Mouse (Mus musculus): Measurements from ENCODE around the gene Prkra. TPM values are rescaled to one million over a fixed set of nuclear protein-coding genes. Genes with fewer than 3 reads are reported as not detected.
A peak's percentile ranks its signal among the peaks of the same experiment; 100 is the strongest.

Gene Prkra
- polyA plus RNA-seq, 2 experiments = 6.5 TPM

DNA sequence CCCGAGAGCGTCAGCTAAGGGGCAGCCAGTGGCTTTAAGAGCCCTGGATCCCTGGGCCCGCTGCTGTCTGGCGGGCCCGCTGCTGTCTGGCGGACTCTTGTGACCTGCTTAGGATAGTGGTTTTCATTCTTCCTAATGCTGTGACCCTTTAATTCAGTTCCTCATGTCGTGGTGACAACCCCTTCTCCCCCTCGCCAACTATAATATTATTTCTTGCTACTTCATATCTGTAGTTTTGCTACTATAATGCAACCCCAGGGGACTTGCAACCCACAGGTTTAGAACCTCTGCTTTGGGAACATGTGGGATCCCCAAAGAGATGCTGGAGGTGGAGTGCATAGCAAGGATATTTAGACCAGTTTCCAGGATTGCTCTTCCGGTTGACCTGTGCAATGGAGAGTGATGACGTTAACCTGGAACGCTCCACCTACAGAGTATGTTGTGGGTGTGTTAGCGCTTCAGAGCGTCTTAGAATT, 889 bp upstream of the Prkra start:
- ATAC-seq (ENCODE audit: insufficient read depth) = no peak
- Histone ChIP-seq H3K4me3 (ENCODE audit: insufficient read depth in 1 of 2, low read depth in 2 of 2, low read length in 2 of 2) (peak overlapping the region; percentile 54 to 58), H3K27me3 (ENCODE audit: control insufficient read depth, insufficient read depth, low read length) (no peaks in the 10 kb centered on the region), H3K27ac (peak overlapping the region; percentile 1; the same call in 1 of the 2 replicates), H3K36me3 (replicated peaks; ENCODE audit: control insufficient read depth, insufficient read depth, low read depth) (no peaks in the 10 kb centered on the region), H3K4me1 (replicated peaks; ENCODE audit: control insufficient read depth in 2 of 2, insufficient read depth in 2 of 2, low read length in 1 of 2) (peaks cover 3 to 14% of the 10 kb centered on the region in 2 experiments; a peak in 3 of 4 replicates), H3K4me2 (ENCODE audit: low read depth) (peak overlapping the region; percentile 78), H3K9me3 (ENCODE audit: control insufficient read depth, low read length) (no peaks in the 10 kb centered on the region), H3K9ac (replicated peaks) (peak overlapping the region; percentile 57)
- TF ChIP-seq CTCF (IDR thresholded peaks at IDR 0.05; ENCODE audit: low read depth) (no peak), EP300 (IDR thresholded peaks at IDR 0.05; ENCODE audit: low read depth) (no peak)
- no peak for DNase-seq (ENCODE audit: low read depth in 3 of 3, low spot score in 3 of 3)
- WGBS (ENCODE audit: insufficient replicate concordance) = 35% methylated on average over 13 of the region's 13 CpGs

DNA sequence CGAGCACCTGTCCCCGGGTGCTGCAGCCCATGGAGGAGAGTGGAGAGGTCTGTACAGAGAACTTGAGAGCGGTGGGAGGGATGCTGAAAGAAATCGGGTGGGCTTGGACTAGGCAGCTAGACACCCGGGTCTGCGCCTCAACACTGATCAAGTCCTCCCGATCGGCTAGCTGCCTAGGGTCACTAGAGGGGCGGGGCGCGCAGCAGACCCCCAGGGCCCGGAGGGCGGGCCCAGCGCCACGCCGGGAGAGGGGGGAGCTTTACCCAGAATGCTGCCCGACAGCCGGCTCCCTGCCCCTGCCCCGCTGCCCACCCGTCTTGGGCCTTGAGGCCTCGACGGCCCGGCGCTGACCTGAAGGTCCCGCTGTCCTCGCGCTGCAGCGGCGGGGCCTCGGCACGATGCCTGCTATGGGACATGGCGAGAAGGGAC, 360 bp downstream of the Prkra start:
- no peak overlapping the region for H3K27ac ChIP-seq
- H3K4me1 ChIP-seq (replicated peaks; ENCODE audit: control insufficient read depth in 2 of 2, insufficient read depth in 2 of 2, low read length in 1 of 2) = peaks cover 3 to 14% of the 10 kb centered on the region in 2 experiments; a peak in 3 of 4 replicates
- H3K27me3 ChIP-seq (ENCODE audit: control insufficient read depth, insufficient read depth, low read length) = no peaks in the 10 kb centered on the region
- peak overlapping the region; percentile 58 to 78 for H3K4me3 ChIP-seq (ENCODE audit: insufficient read depth in 1 of 2, low read depth in 2 of 2, low read length in 2 of 2)
- DNase-seq (ENCODE audit: low read depth in 3 of 3, low spot score in 3 of 3) (no peak), ATAC-seq (ENCODE audit: insufficient read depth) (peak; percentile 14)
- no peak for TF ChIP-seq CTCF (IDR thresholded peaks at IDR 0.05; ENCODE audit: low read depth)
- no peak for TF ChIP-seq EP300 (IDR thresholded peaks at IDR 0.05; ENCODE audit: low read depth)
- no peaks in the 10 kb centered on the region for H3K36me3 ChIP-seq (replicated peaks; ENCODE audit: control insufficient read depth, insufficient read depth, low read depth)
- WGBS (ENCODE audit: insufficient replicate concordance) = 1% methylated on average over 30 of the region's 32 CpGs
- no peaks in the 10 kb centered on the region for H3K9me3 ChIP-seq (ENCODE audit: control insufficient read depth, low read length)
- peak overlapping the region; percentile 78 for H3K4me2 ChIP-seq (ENCODE audit: low read depth)
- H3K9ac ChIP-seq (replicated peaks) = peak overlapping the region; percentile 24

DNA sequence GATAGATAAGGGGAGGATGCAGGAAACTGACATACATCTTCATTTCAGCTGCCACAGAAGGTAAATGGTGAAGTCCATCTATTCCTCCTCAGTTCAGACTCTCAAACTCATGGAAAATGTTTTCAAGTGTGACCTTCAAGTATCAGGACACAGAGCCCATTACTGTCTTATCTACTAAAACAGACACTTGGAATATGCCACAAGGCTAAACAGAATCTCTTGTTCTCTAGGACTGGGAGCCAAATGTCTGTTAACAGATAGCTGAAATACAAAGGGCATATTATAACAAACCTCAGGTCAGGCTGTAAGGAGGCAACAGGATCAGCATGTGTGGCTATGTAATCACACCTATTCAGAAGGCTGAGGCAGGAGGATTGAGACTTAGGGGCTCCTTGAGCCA, 4.0 kb downstream of the Prkra start:
- TF ChIP-seq EP300 (IDR thresholded peaks at IDR 0.05; ENCODE audit: low read depth) = no peak
- TF ChIP-seq CTCF (IDR thresholded peaks at IDR 0.05; ENCODE audit: low read depth) = no peak
- H3K9ac ChIP-seq (replicated peaks) = no peak overlapping the region
- H3K36me3 ChIP-seq (replicated peaks; ENCODE audit: control insufficient read depth, insufficient read depth, low read depth) = no peaks in the 10 kb centered on the region
- ATAC-seq (ENCODE audit: insufficient read depth) = no peak
- no peaks in the 10 kb centered on the region for H3K27me3 ChIP-seq (ENCODE audit: control insufficient read depth, insufficient read depth, low read length)
- H3K9me3 ChIP-seq (ENCODE audit: control insufficient read depth, low read length) = no peaks in the 10 kb centered on the region
- peaks cover 1 to 13% of the 10 kb centered on the region in 2 experiments; a peak in 3 of 4 replicates for H3K4me1 ChIP-seq (replicated peaks; ENCODE audit: control insufficient read depth in 2 of 2, insufficient read depth in 2 of 2, low read length in 1 of 2)
- DNase-seq (ENCODE audit: low read depth in 3 of 3, low spot score in 3 of 3) = no peak
- no peak overlapping the region for H3K4me3 ChIP-seq (ENCODE audit: insufficient read depth in 1 of 2, low read depth in 2 of 2, low read length in 2 of 2)
- H3K4me2 ChIP-seq (ENCODE audit: low read depth) = no peak overlapping the region
- no peak overlapping the region for H3K27ac ChIP-seq

DNA sequence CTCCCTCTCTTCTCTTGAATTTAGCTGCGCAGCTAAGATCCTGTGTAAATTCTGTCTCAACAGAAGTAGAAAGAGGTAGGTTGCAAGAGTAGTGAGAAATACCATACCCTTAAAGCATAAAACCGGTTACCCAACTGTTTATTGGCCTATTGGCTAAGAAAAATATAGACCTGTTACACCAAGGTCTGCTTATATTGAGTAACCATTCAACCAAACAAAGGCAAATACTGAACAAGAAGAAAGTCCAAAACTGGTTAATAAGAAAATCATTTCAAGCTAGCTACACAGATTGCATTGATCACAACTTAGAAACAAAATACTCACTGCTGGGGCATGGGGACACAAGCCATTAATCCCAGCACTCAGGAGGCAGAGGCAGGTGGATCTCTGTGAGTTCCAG, 8.2 kb downstream of the Prkra start:
- no peaks in the 10 kb centered on the region; the same call in 1 of the 2 replicates for H3K36me3 ChIP-seq (replicated peaks; ENCODE audit: control insufficient read depth, insufficient read depth, low read depth)
- H3K4me2 ChIP-seq (ENCODE audit: low read depth) = no peak overlapping the region
- H3K27ac ChIP-seq = no peak overlapping the region
- ATAC-seq (ENCODE audit: insufficient read depth) (no peak), DNase-seq (ENCODE audit: low read depth in 3 of 3, low spot score in 3 of 3) (no peak)
- H3K27me3 ChIP-seq (ENCODE audit: control insufficient read depth, insufficient read depth, low read length) = no peaks in the 10 kb centered on the region
- WGBS (ENCODE audit: insufficient replicate concordance) = 80% methylated on average over 2 of the region's 2 CpGs
- H3K4me1 ChIP-seq (replicated peaks; ENCODE audit: control insufficient read depth in 2 of 2, insufficient read depth in 2 of 2, low read length in 1 of 2) = peaks cover 0 to 5% of the 10 kb centered on the region in 2 experiments; a peak in 2 of 4 replicates
- no peaks in the 10 kb centered on the region for H3K9me3 ChIP-seq (ENCODE audit: control insufficient read depth, low read length)
- H3K9ac ChIP-seq (replicated peaks) = no peak overlapping the region
- no peak for TF ChIP-seq EP300 (IDR thresholded peaks at IDR 0.05; ENCODE audit: low read depth)
- no peak for TF ChIP-seq CTCF (IDR thresholded peaks at IDR 0.05; ENCODE audit: low read depth)
- H3K4me3 ChIP-seq (ENCODE audit: insufficient read depth in 1 of 2, low read depth in 2 of 2, low read length in 2 of 2) = no peak overlapping the region

DNA sequence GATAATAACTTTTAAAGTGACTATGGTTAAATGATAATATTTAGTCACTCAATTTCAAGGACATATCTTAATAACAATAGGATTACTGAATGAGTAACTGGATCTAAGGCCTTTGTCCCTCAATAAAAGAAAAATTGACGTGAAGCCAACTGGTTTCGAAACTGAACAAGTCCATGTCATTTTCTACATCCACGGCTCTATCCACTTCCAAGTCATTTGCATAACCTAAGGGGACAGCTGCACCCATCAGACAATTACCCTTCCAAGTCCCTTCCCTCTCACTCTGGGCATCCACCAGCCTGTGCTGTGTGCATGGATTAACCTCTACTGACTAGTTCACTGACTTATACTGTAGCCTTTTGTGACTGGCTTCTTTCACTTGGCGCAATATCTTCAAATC, 16.2 kb downstream of the Prkra start:
- no peaks in the 10 kb centered on the region for H3K9me3 ChIP-seq (ENCODE audit: control insufficient read depth, low read length)
- no peaks in the 10 kb centered on the region for H3K4me1 ChIP-seq (replicated peaks; ENCODE audit: control insufficient read depth in 2 of 2, insufficient read depth in 2 of 2, low read length in 1 of 2)
- no peak overlapping the region for H3K27ac ChIP-seq
- no peaks in the 10 kb centered on the region for H3K27me3 ChIP-seq (ENCODE audit: control insufficient read depth, insufficient read depth, low read length)
- no peak overlapping the region for H3K4me3 ChIP-seq (ENCODE audit: insufficient read depth in 1 of 2, low read depth in 2 of 2, low read length in 2 of 2)
- 80% methylated on average over 4 of the region's 4 CpGs for WGBS (ENCODE audit: insufficient replicate concordance)
- no peak overlapping the region for H3K9ac ChIP-seq (replicated peaks)
- DNase-seq (ENCODE audit: low read depth in 3 of 3, low spot score in 3 of 3) = no peak
- no peak overlapping the region for H3K4me2 ChIP-seq (ENCODE audit: low read depth)
- TF ChIP-seq EP300 (IDR thresholded peaks at IDR 0.05; ENCODE audit: low read depth) (no peak), CTCF (IDR thresholded peaks at IDR 0.05; ENCODE audit: low read depth) (no peak)
- no peak for ATAC-seq (ENCODE audit: insufficient read depth)
- no peaks in the 10 kb centered on the region; the same call in 1 of the 2 replicates for H3K36me3 ChIP-seq (replicated peaks; ENCODE audit: control insufficient read depth, insufficient read depth, low read depth)
